In genomic region chr3:92902992-92903391, GRCm38 (mm10) we compare ENCODE assay signal across 9 mouse cellular contexts. TPM values are rescaled to one million over a fixed set of nuclear protein-coding genes. Genes with fewer than 3 reads are reported as not detected.
A peak's percentile ranks its signal among the peaks of the same experiment; 100 is the strongest.
DNase-seq lines count a peak whose midpoint lies in the region; ATAC-seq and TF ChIP-seq lines count a peak whose summit lies in the region.
"Had no signal": no experiment of that assay in that cellular context is flagged by ENCODE, and none has a peak within 500 bp of the region (broad histone marks: within the 10 kb centered on the region; RNA-seq: fewer than 3 reads in every experiment).

No protein-coding gene starts in this region.

- peak; percentile 26 for DNase-seq in forebrain, postnatal 0 days
- DNase-seq in ovary, postnatal 36 days (ENCODE audit: low spot score) = peak; percentile 17
- no peak for DNase-seq in ovary, adult 18-20 months (ENCODE audit: low spot score)
- peak; percentile 4 for DNase-seq in embryo, embryonic 11.5 days (ENCODE audit: low read depth, low spot score)
- peak; percentile 7 for DNase-seq in layer of hippocampus, postnatal 36 days
- no peak for DNase-seq in heart, embryonic 10.5 days (ENCODE audit: low spot score)

- H3K27ac ChIP-seq in forebrain, postnatal 0 days (ENCODE audit: low read depth, low read length) = no peak overlapping the region
- H3K27ac ChIP-seq in forebrain, embryonic 15.5 days (replicated peaks) = no peak overlapping the region
- H3K27ac ChIP-seq in small intestine, adult 2 months (ENCODE audit: insufficient read depth, low read depth, low read length) = no peak overlapping the region
- no peak overlapping the region for H3K27ac ChIP-seq in heart, embryonic 10.5 days
- H3K27ac ChIP-seq: heart, embryonic 15.5 days had no signal

- no peak overlapping the region for H3K4me2 ChIP-seq in forebrain, postnatal 0 days (ENCODE audit: low read depth)
- H3K4me2 ChIP-seq in forebrain, embryonic 15.5 days (replicated peaks) = no peak overlapping the region
- H3K4me2 ChIP-seq: heart, embryonic 15.5 days had no signal

- H3K36me3 ChIP-seq in forebrain, postnatal 0 days (ENCODE audit: insufficient read depth) = no peaks in the 10 kb centered on the region
- H3K36me3 ChIP-seq in forebrain, embryonic 15.5 days = no peaks in the 10 kb centered on the region
- no peaks in the 10 kb centered on the region for H3K36me3 ChIP-seq in small intestine, adult 2 months (ENCODE audit: control insufficient read depth, insufficient read depth, low read length)
- H3K36me3 ChIP-seq in heart, embryonic 10.5 days = no peaks in the 10 kb centered on the region
- H3K36me3 ChIP-seq: heart, embryonic 15.5 days had no signal

- H3K4me3 ChIP-seq in forebrain, postnatal 0 days (ENCODE audit: low read depth, low read length) = no peak overlapping the region
- no peak overlapping the region for H3K4me3 ChIP-seq in forebrain, embryonic 15.5 days
- no peak overlapping the region for H3K4me3 ChIP-seq in small intestine, adult 2 months (ENCODE audit: low read depth, low read length)
- H3K4me3 ChIP-seq in heart, embryonic 10.5 days = no peak overlapping the region
- H3K4me3 ChIP-seq: heart, embryonic 15.5 days had no signal

- 21% methylated on average over 3 of the region's 3 CpGs for WGBS in forebrain, postnatal 0 days
- 34% methylated on average over 3 of the region's 3 CpGs for WGBS in forebrain, embryonic 15.5 days
- WGBS in small intestine, adult 2 months = 27% methylated on average over 3 of the region's 3 CpGs
- 14% methylated on average over 3 of the region's 3 CpGs for WGBS in heart, embryonic 10.5 days

- TF ChIP-seq POLR2A in small intestine, adult 2 months (IDR thresholded peaks at IDR 0.05; ENCODE audit: low read depth, low read length) = no peak

- H3K9ac ChIP-seq in forebrain, postnatal 0 days = no peak overlapping the region
- no peak overlapping the region for H3K9ac ChIP-seq in forebrain, embryonic 15.5 days (replicated peaks)
- H3K9ac ChIP-seq: heart, embryonic 15.5 days had no signal

- no peak for ATAC-seq in forebrain, postnatal 0 days
- ATAC-seq in forebrain, embryonic 15.5 days (replicated peaks) = no peak

- no peaks in the 10 kb centered on the region for H3K27me3 ChIP-seq in forebrain, postnatal 0 days (ENCODE audit: insufficient read depth, low read length)
- no peaks in the 10 kb centered on the region for H3K27me3 ChIP-seq in forebrain, embryonic 15.5 days
- H3K27me3 ChIP-seq in small intestine, adult 2 months (ENCODE audit: control insufficient read depth, insufficient read depth, low read length) = no peaks in the 10 kb centered on the region
- no peaks in the 10 kb centered on the region for H3K27me3 ChIP-seq in heart, embryonic 10.5 days (ENCODE audit: insufficient read depth, poor library complexity, severe bottlenecking)
- H3K27me3 ChIP-seq: heart, embryonic 15.5 days had no signal

- H3K4me1 ChIP-seq in forebrain, postnatal 0 days (ENCODE audit: insufficient read depth) = no peaks in the 10 kb centered on the region
- no peaks in the 10 kb centered on the region for H3K4me1 ChIP-seq in forebrain, embryonic 15.5 days
- no peaks in the 10 kb centered on the region for H3K4me1 ChIP-seq in small intestine, adult 2 months (ENCODE audit: control insufficient read depth, insufficient read depth, insufficient read length, low read length)
- H3K4me1 ChIP-seq in heart, embryonic 10.5 days = no peaks in the 10 kb centered on the region
- H3K4me1 ChIP-seq: heart, embryonic 15.5 days had no signal

- peak; percentile 59 for TF ChIP-seq CTCF in forebrain, postnatal 0 days (IDR thresholded peaks at IDR 0.05; ENCODE audit: low read depth)
- peak; percentile 48; the same call in 1 of the 2 replicates for TF ChIP-seq CTCF in small intestine, adult 2 months (IDR thresholded peaks at IDR 0.05; ENCODE audit: extremely low read depth, insufficient read length, insufficient replicate concordance, low read depth, low read length)

- H3K9me3 ChIP-seq in forebrain, postnatal 0 days (ENCODE audit: low read length) = no peaks in the 10 kb centered on the region
- H3K9me3 ChIP-seq in forebrain, embryonic 15.5 days = no peaks in the 10 kb centered on the region
- H3K9me3 ChIP-seq in heart, embryonic 10.5 days = no peaks in the 10 kb centered on the region
- H3K9me3 ChIP-seq: heart, embryonic 15.5 days had no signal

RNA-seq across cellular contexts. Expression of gene Lce3a, which starts 23.0 kb away (rescaled TPM):
- not detected in 2 replicates for total RNA-seq in forebrain, postnatal 0 days (2014; rRNA removed)
- not detected in 2 replicates for polyA plus RNA-seq in forebrain, postnatal 0 days (2015; fragmentation: Nextera tagmentation; extraction: Ambion mirVana)
- polyA plus RNA-seq in forebrain, embryonic 15.5 days (2015; fragmentation: Nextera tagmentation; extraction: Ambion mirVana) = not detected in 2 replicates
- not detected for total RNA-seq in layer of hippocampus, postnatal 36 days (2021)
- not detected in 2 replicates for polyA plus RNA-seq in small intestine, adult 2 months (2012; rRNA removed)
- polyA plus RNA-seq in heart, embryonic 10.5 days (2016; fragmentation: Nextera tagmentation; extraction: Ambion mirVana) = not detected in 2 replicates
- polyA plus RNA-seq: heart, embryonic 15.5 days had no signal

RNA-seq across cellular contexts. Expression of gene Lce3b, which starts 29.8 kb away (rescaled TPM):
- not detected in 2 replicates for total RNA-seq in forebrain, postnatal 0 days (2014; rRNA removed)
- not detected in 2 replicates for polyA plus RNA-seq in forebrain, postnatal 0 days (2015; fragmentation: Nextera tagmentation; extraction: Ambion mirVana)
- polyA plus RNA-seq in forebrain, embryonic 15.5 days (2015; fragmentation: Nextera tagmentation; extraction: Ambion mirVana) = not detected in 2 replicates
- total RNA-seq in layer of hippocampus, postnatal 36 days (2021) = not detected
- not detected in 2 replicates for polyA plus RNA-seq in small intestine, adult 2 months (2012; rRNA removed)
- polyA plus RNA-seq in heart, embryonic 10.5 days (2016; fragmentation: Nextera tagmentation; extraction: Ambion mirVana) = not detected in 2 replicates
- polyA plus RNA-seq: heart, embryonic 15.5 days had no signal

RNA-seq across cellular contexts. Expression of gene 2310050C09Rik, which starts 33.0 kb away (rescaled TPM):
- not detected in 2 replicates for total RNA-seq in forebrain, postnatal 0 days (2014; rRNA removed)
- not detected in 2 replicates for polyA plus RNA-seq in forebrain, postnatal 0 days (2015; fragmentation: Nextera tagmentation; extraction: Ambion mirVana)
- not detected in 2 replicates for polyA plus RNA-seq in forebrain, embryonic 15.5 days (2015; fragmentation: Nextera tagmentation; extraction: Ambion mirVana)
- total RNA-seq in layer of hippocampus, postnatal 36 days (2021) = not detected
- not detected in 2 replicates for polyA plus RNA-seq in small intestine, adult 2 months (2012; rRNA removed)
- polyA plus RNA-seq in heart, embryonic 10.5 days (2016; fragmentation: Nextera tagmentation; extraction: Ambion mirVana) = not detected in 2 replicates
- polyA plus RNA-seq: heart, embryonic 15.5 days had no signal

RNA-seq across cellular contexts. Expression of gene Lce3c, which starts 41.3 kb away (rescaled TPM):
- total RNA-seq in forebrain, postnatal 0 days (2014; rRNA removed) = not detected in 2 replicates
- polyA plus RNA-seq in forebrain, postnatal 0 days (2015; fragmentation: Nextera tagmentation; extraction: Ambion mirVana) = not detected in 2 replicates
- polyA plus RNA-seq in forebrain, embryonic 15.5 days (2015; fragmentation: Nextera tagmentation; extraction: Ambion mirVana) = not detected in 2 replicates
- not detected for total RNA-seq in layer of hippocampus, postnatal 36 days (2021)
- not detected in 2 replicates for polyA plus RNA-seq in small intestine, adult 2 months (2012; rRNA removed)
- polyA plus RNA-seq in heart, embryonic 10.5 days (2016; fragmentation: Nextera tagmentation; extraction: Ambion mirVana) = not detected in 2 replicates
- polyA plus RNA-seq: heart, embryonic 15.5 days had no signal

RNA-seq across cellular contexts. Expression of gene Lce1l, which starts 51.9 kb away (rescaled TPM):
- not detected in 2 replicates for total RNA-seq in forebrain, postnatal 0 days (2014; rRNA removed)
- polyA plus RNA-seq in forebrain, postnatal 0 days (2015; fragmentation: Nextera tagmentation; extraction: Ambion mirVana) = not detected in 2 replicates
- not detected in 2 replicates for polyA plus RNA-seq in forebrain, embryonic 15.5 days (2015; fragmentation: Nextera tagmentation; extraction: Ambion mirVana)
- total RNA-seq in layer of hippocampus, postnatal 36 days (2021) = not detected
- not detected in 2 replicates for polyA plus RNA-seq in small intestine, adult 2 months (2012; rRNA removed)
- not detected in 2 replicates for polyA plus RNA-seq in heart, embryonic 10.5 days (2016; fragmentation: Nextera tagmentation; extraction: Ambion mirVana)
- polyA plus RNA-seq: heart, embryonic 15.5 days had no signal

Comparison
In these comparisons a context has a peak if more than half of its experiments do, and no peak if none do; other contexts are left out.
1. DNase-seq: peak in forebrain, postnatal 0 days (single experiment), ovary, postnatal 36 days (single experiment), embryo, embryonic 11.5 days (single experiment) and layer of hippocampus, postnatal 36 days (2 of 2); none in ovary, adult 18-20 months (single experiment) and heart, embryonic 10.5 days (single experiment).